In genomic region chr4:137477611-137478010, GRCm38 (mm10) we compare ENCODE assay signal across 15 mouse cellular contexts. TPM values are rescaled to one million over a fixed set of nuclear protein-coding genes. Genes with fewer than 3 reads are reported as not detected.
DNase-seq lines count a peak whose midpoint lies in the region; ATAC-seq and TF ChIP-seq lines count a peak whose summit lies in the region.
"Had no signal": no experiment of that assay in that cellular context is flagged by ENCODE, and none has a peak within 500 bp of the region (broad histone marks: within the 10 kb centered on the region; RNA-seq: fewer than 3 reads in every experiment).

No protein-coding gene starts in this region.

- H3K4me1 ChIP-seq in kidney, postnatal 0 days (replicated peaks; ENCODE audit: insufficient read depth, low read length) = peaks cover 80% of the 10 kb centered on the region
- peaks cover 97% of the 10 kb centered on the region for H3K4me1 ChIP-seq in embryonic facial prominence, embryonic 13.5 days
- H3K4me1 ChIP-seq in forebrain, embryonic 11.5 days (replicated peaks; ENCODE audit: control insufficient read depth, insufficient read depth, low read length) = peaks cover 29% of the 10 kb centered on the region

- no peaks in the 10 kb centered on the region for H3K36me3 ChIP-seq in kidney, postnatal 0 days (ENCODE audit: insufficient read depth, low read length)
- no peaks in the 10 kb centered on the region for H3K36me3 ChIP-seq in embryonic facial prominence, embryonic 13.5 days
- H3K36me3 ChIP-seq in myocyte (ENCODE audit: control insufficient read depth, insufficient read depth) = no peaks in the 10 kb centered on the region
- no peaks in the 10 kb centered on the region for H3K36me3 ChIP-seq in forebrain, embryonic 11.5 days (ENCODE audit: control insufficient read depth, insufficient read depth, low read length)

- no peak overlapping the region for H3K4me3 ChIP-seq in kidney, postnatal 0 days (replicated peaks; ENCODE audit: low read depth, low read length)
- no peak overlapping the region for H3K4me3 ChIP-seq in embryonic facial prominence, embryonic 13.5 days
- peak overlapping the region; percentile 16 for H3K4me3 ChIP-seq in myocyte
- no peak overlapping the region for H3K4me3 ChIP-seq in forebrain, embryonic 11.5 days (ENCODE audit: low read depth, low read length)

- no peak overlapping the region for H3ac ChIP-seq in myocyte (ENCODE audit: control insufficient read depth, insufficient read length)

- H3K4me2 ChIP-seq in kidney, postnatal 0 days (ENCODE audit: low read length) = peak overlapping the region; percentile 46; the same call in 1 of the 2 replicates
- H3K4me2 ChIP-seq in embryonic facial prominence, embryonic 13.5 days = 0 out of 2 replicates have a peak overlapping the region, but pooled peaks have one; percentile 44
- H3K4me2 ChIP-seq in myocyte (ENCODE audit: low read depth) = peak overlapping the region; percentile 97
- H3K4me2 ChIP-seq in forebrain, embryonic 11.5 days (ENCODE audit: low read depth, low read length, severe bottlenecking) = no peak overlapping the region

- ATAC-seq in kidney, postnatal 0 days (replicated peaks; ENCODE audit: low FRiP score, low read depth) = no peak
- no peak for ATAC-seq in embryonic facial prominence, embryonic 13.5 days (ENCODE audit: insufficient number of reproducible peaks, insufficient read depth, low FRiP score, low TSS enrichment, low read depth)
- ATAC-seq in forebrain, embryonic 11.5 days (replicated peaks; ENCODE audit: low FRiP score) = no peak

- TF ChIP-seq POLR2A in myocyte (IDR thresholded peaks at IDR 0.05; ENCODE audit: insufficient read length, low read depth) = no peak

- no peak for TF ChIP-seq CTCF in kidney, postnatal 0 days (IDR thresholded peaks at IDR 0.05; ENCODE audit: low read depth)

- intact Hi-C loops in heart, postnatal 25 days (cut with DNase I) = no loop called here

- peaks cover 83% of the 10 kb centered on the region for H3K79me2 ChIP-seq in myocyte (ENCODE audit: control insufficient read depth, insufficient read depth)

- peak overlapping the region; percentile 95 for H3K27ac ChIP-seq in kidney, postnatal 0 days
- 0 out of 2 replicates have a peak overlapping the region, but pooled peaks have one; percentile 64 for H3K27ac ChIP-seq in embryonic facial prominence, embryonic 13.5 days
- H3K27ac ChIP-seq in forebrain, embryonic 11.5 days (ENCODE audit: low read depth, low read length) = no peak overlapping the region

- DNase-seq in heart, adult 11 months = peak; percentile 93
- DNase-seq in heart, postnatal 25 days (ENCODE audit: low spot score) = no peak
- DNase-seq in kidney, postnatal 0 days (ENCODE audit: low spot score) = no peak
- no peak for DNase-seq in kidney, postnatal 25 days
- DNase-seq in forebrain, embryonic 11.5 days (ENCODE audit: low spot score) = no peak
- DNase-seq in cerebellum, postnatal 4 days (ENCODE audit: low spot score in 2 of 2) = no peak
- DNase-seq: cerebellum, postnatal 36 days; retina, postnatal 1 day had no signal

- H3K9ac ChIP-seq in kidney, postnatal 0 days (ENCODE audit: low read depth, low read length) = 0 out of 2 replicates have a peak overlapping the region, but pooled peaks have one; percentile 20
- H3K9ac ChIP-seq in embryonic facial prominence, embryonic 13.5 days = 0 out of 2 replicates have a peak overlapping the region, but pooled peaks have one; percentile 49
- H3K9ac ChIP-seq in forebrain, embryonic 11.5 days (ENCODE audit: low read length) = no peak overlapping the region

- 51% methylated on average over 6 of the region's 6 CpGs for WGBS in kidney, postnatal 0 days
- WGBS in embryonic facial prominence, embryonic 13.5 days = 47% methylated on average over 6 of the region's 6 CpGs
- WGBS in forebrain, embryonic 11.5 days = 66% methylated on average over 6 of the region's 6 CpGs

- no peaks in the 10 kb centered on the region for H3K9me3 ChIP-seq in kidney, postnatal 0 days (replicated peaks; ENCODE audit: low read length)
- no peaks in the 10 kb centered on the region for H3K9me3 ChIP-seq in embryonic facial prominence, embryonic 13.5 days
- H3K9me3 ChIP-seq in forebrain, embryonic 11.5 days (ENCODE audit: control insufficient read depth, low read length) = no peaks in the 10 kb centered on the region

- H3K27me3 ChIP-seq in kidney, postnatal 0 days (ENCODE audit: insufficient read depth, low read length) = no peaks in the 10 kb centered on the region
- no peaks in the 10 kb centered on the region for H3K27me3 ChIP-seq in embryonic facial prominence, embryonic 13.5 days
- H3K27me3 ChIP-seq in myocyte (ENCODE audit: control insufficient read depth, insufficient read depth, insufficient read length) = no peaks in the 10 kb centered on the region
- no peaks in the 10 kb centered on the region for H3K27me3 ChIP-seq in forebrain, embryonic 11.5 days (ENCODE audit: control insufficient read depth, insufficient read depth, low read length)

TF ChIP-seq in myocyte, 11 proteins besides CTCF, POLR2A, EP300 and RAD21:
- TF ChIP-seq SRF (IDR thresholded peaks at IDR 0.05; ENCODE audit: control insufficient read depth, insufficient read length, low read depth) = no peak
- TF ChIP-seq E2F4 (IDR thresholded peaks at IDR 0.05; ENCODE audit: insufficient read depth) = no peak
- TF ChIP-seq POLR2AphosphoS2 (IDR thresholded peaks at IDR 0.05; ENCODE audit: insufficient read length, low read depth) = no peak
- TF ChIP-seq MYOD1 (IDR thresholded peaks at IDR 0.05; ENCODE audit: control insufficient read depth in 1 of 3, insufficient read length in 2 of 3, low read depth in 2 of 3) = no peak
- TF ChIP-seq USF1 (IDR thresholded peaks at IDR 0.05; ENCODE audit: low read depth) = no peak
- no peak for TF ChIP-seq REST (IDR thresholded peaks at IDR 0.05; ENCODE audit: insufficient read depth, insufficient read length)
- TF ChIP-seq TCF12 (IDR thresholded peaks at IDR 0.05; ENCODE audit: insufficient read depth, poor library complexity, severe bottlenecking) = no peak
- TF ChIP-seq MAX (IDR thresholded peaks at IDR 0.05; ENCODE audit: low read depth) = no peak
- no peak for TF ChIP-seq CEBPB (IDR thresholded peaks at IDR 0.05; ENCODE audit: insufficient read depth, poor library complexity, severe bottlenecking)
- TF ChIP-seq MYOG (IDR thresholded peaks at IDR 0.05; ENCODE audit: control insufficient read depth in 1 of 3, insufficient read depth in 1 of 3, insufficient read length in 2 of 3, low read depth in 2 of 3) = no peak
- no peak for TF ChIP-seq TCF3 (IDR thresholded peaks at IDR 0.05; ENCODE audit: insufficient read length, low read depth)

RNA-seq across cellular contexts. Expression of gene Hspg2, which starts 9.0 kb away (rescaled TPM):
- 100 to 1,000 TPM; 249 to 297 TPM for total RNA-seq in heart, postnatal 25 days (2021)
- 31.3 and 34.0 TPM in 2 replicates for polyA plus RNA-seq in kidney, postnatal 0 days (2015; fragmentation: Nextera tagmentation; extraction: Ambion mirVana)
- 28.2 and 30.0 TPM in 2 replicates for polyA plus RNA-seq in embryonic facial prominence, embryonic 13.5 days (2015; fragmentation: Nextera tagmentation; extraction: Ambion mirVana)
- 209 TPM for polyA plus RNA-seq in myocyte (2012; fragmentation: generic; extraction: Trizol)
- 21.0 and 21.3 TPM in 2 replicates for polyA plus RNA-seq in forebrain, embryonic 11.5 days (2014; fragmentation: Nextera tagmentation; extraction: Ambion mirVana)

RNA-seq across cellular contexts. Expression of gene 1700013G24Rik, which starts 24.5 kb away (rescaled TPM):
- total RNA-seq in heart, postnatal 25 days (2021) = not detected
- polyA plus RNA-seq in kidney, postnatal 0 days (2015; fragmentation: Nextera tagmentation; extraction: Ambion mirVana) = not detected in 2 replicates
- polyA plus RNA-seq in embryonic facial prominence, embryonic 13.5 days (2015; fragmentation: Nextera tagmentation; extraction: Ambion mirVana) = not detected in 2 replicates
- polyA plus RNA-seq in myocyte (2012; fragmentation: generic; extraction: Trizol) = 0.55 TPM
- polyA plus RNA-seq in forebrain, embryonic 11.5 days (2014; fragmentation: Nextera tagmentation; extraction: Ambion mirVana) = not detected in 2 replicates
- total RNA-seq: granulocyte monocyte progenitor cell, adult 5-6 weeks had no signal
- polyA plus RNA-seq: large intestine, adult 2 months; limb, embryonic 11.5 days; neural tube, embryonic 11.5 days; urinary bladder, adult 2 months had no signal

RNA-seq across cellular contexts. Expression of gene Cela3b, which starts 47.3 kb away (rescaled TPM):
- not detected for total RNA-seq in heart, postnatal 25 days (2021)
- polyA plus RNA-seq in kidney, postnatal 0 days (2015; fragmentation: Nextera tagmentation; extraction: Ambion mirVana) = not detected in 2 replicates
- 0.29 TPM in 1 of 2 replicates, not detected in the other for polyA plus RNA-seq in embryonic facial prominence, embryonic 13.5 days (2015; fragmentation: Nextera tagmentation; extraction: Ambion mirVana)
- 0.38 TPM for polyA plus RNA-seq in myocyte (2012; fragmentation: generic; extraction: Trizol)
- polyA plus RNA-seq in forebrain, embryonic 11.5 days (2014; fragmentation: Nextera tagmentation; extraction: Ambion mirVana) = not detected in 2 replicates
- total RNA-seq: granulocyte monocyte progenitor cell, adult 5-6 weeks had no signal
- polyA plus RNA-seq: limb, embryonic 11.5 days; neural tube, embryonic 11.5 days; urinary bladder, adult 2 months had no signal
